Mouse (Mus musculus): Measurements from ENCODE around the gene Tas2r134.

GRCm38 (mm10) chr2:51588336-51588735 is 39.0 kb upstream of the Tas2r134 start:
- TF ChIP-seq EP300 (IDR thresholded peaks at IDR 0.05) (no peak), CTCF (IDR thresholded peaks at IDR 0.05) (no peak)
